Mouse (Mus musculus) right cerebral cortex, postnatal 36 days (tissue): ENCODE results near the gene Iqgap2.

Experiments
- DNase-seq, 2 experiments: peaks; one replicate each; pipeline ENCODE4 v3.0.0; 2022; ENCODE audit warnings: low spot score in 2 of 2, mixed read lengths in 1 of 2

Iqgap2 gene

DNA sequence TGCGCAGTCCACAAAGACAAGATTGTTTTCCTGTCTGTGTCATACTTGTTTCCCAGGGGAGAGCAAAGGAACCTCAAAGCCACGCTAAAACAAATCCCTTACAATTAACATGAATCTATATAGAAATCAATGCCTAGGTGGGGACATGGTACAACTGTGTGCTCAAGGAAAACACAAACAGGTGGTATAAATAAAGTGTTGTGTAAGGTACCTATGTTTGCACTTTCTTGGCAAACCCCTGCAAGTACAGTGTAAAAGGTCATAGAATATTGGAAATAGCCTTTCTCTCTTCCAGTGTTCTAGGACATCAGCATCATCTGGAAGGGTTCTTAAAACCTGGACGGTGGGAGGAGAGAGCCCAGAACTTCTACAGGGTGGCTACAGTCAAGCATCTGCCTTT is 7.3 kb downstream of the Iqgap2 start:
- no peak for DNase-seq

DNA sequence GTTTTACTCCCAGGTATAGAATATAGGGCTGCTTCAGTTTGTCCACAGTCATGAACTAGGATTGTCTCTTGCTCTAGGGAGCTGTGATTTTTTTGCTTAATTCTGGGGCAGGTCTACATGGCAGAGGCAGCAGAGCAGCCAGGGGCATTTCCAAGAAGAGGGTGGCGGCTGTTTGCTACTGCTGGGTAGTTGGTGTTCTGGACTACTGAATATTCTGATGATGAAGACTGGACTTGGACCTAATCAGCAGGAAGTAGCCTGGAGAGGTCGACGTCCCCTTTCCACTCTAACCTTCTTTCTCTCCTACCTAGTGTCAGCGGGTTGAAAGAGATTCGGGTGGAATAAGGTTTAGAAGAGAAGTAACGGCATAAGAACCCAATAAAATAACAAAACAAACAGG is 9.7 kb downstream of the Iqgap2 start:
- DNase-seq, result no peak

- no peak for DNase-seq
Measured at GRCm38 (mm10) chr13:95881427-95881826, 10.3 kb downstream of the Iqgap2 start.

- DNase-seq, result no peak
Measured at GRCm38 (mm10) chr13:95880633-95881032, 11.1 kb downstream of the Iqgap2 start.

- DNase-seq, result peak in 1 of 2 experiments; percentile 17
Measured at GRCm38 (mm10) chr13:95871993-95872392, 19.7 kb downstream of the Iqgap2 start.

- DNase-seq, result no peak
Measured at GRCm38 (mm10) chr13:95870626-95871025, 21.1 kb downstream of the Iqgap2 start.

GRCm38 (mm10) chr13:95868896-95869540 is 22.7 kb downstream of the Iqgap2 start:
- no peak for DNase-seq

GRCm38 (mm10) chr13:95862201-95862600 is 29.5 kb downstream of the Iqgap2 start:
- no peak for DNase-seq

- DNase-seq, result no peak
Measured at GRCm38 (mm10) chr13:95859271-95859670, 32.5 kb downstream of the Iqgap2 start.

DNA sequence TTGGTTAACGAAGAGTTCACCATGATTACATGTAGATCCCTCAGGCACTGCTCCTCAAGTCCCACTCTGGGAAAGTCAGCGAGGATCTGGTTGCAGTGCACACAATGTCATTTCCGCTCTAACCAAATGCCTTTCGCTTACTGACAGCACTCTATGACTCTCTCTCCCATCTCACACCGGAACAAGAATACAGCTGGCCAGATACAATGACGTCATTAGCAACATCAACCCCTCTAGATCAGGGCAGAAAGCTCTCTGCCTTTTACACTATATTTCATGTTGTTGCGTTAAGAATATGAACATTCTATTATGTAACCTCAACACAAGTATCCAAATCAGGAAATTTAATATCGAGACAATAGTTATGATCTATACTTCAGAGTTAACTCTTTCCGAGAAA is 32.9 kb downstream of the Iqgap2 start:
- no peak for DNase-seq

DNA sequence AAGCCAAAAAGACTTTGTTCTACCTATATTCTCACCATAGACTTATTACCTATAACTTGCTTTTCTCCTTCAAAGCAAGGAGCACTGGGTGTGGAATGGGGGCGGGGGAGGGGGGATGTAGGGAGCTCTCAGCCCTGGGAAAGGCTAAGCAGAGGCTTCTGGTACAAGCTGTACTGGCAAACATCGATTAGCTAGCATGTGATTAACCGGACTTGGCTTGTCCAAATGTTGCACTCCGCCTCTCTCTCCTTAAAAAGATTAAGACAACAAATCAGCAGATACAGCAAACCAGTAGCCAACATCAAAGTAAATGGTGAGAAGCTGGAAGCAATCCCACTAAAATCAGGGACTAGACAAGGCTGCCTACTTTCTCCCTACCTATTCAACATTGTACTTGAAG is 36.2 kb downstream of the Iqgap2 start:
- no peak for DNase-seq

DNA sequence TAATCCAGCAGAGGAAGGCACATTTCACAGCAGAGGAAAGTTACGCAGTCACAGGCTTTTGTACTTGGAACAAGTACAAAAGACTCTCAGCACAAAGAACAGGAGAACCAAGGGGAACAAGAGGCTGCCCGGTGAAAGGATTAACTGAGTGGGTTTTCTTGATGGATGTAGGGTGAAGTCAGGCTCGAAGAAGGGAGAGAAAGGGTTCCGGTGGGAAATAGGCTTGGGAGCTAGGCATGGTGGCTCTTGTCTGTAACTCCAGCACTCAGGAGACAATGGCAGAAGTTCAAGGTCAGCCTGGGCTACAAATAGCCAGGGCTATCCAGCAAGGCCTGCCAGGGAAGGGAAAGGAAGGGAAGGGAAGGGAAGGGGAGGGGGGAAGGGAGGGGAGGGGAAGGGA is 40.1 kb downstream of the Iqgap2 start:
- DNase-seq, result no peak

DNA sequence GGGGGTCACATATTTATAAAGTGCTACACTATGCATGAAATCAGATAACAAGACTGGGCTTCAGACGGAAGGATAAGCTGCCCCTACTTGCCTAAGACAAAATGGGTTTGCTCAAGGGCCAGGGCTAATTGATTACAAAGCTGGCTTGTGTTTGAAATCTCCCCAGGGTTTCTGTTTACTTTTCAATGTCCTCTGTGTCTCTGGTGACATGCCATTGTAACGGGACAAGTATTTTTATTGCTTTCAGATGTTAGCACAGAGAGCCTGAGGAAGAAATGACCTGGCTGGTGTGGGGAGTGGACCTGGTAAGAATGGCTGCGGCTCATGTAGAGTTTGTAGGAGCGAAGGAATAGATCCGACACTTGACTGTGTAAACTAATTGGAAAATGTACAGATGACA is 41.3 kb downstream of the Iqgap2 start:
- DNase-seq, result no peak

- peak; percentile 55 to 64 for DNase-seq
Measured at GRCm38 (mm10) chr13:95849501-95850007, 42.2 kb downstream of the Iqgap2 start.

- no peak for DNase-seq
Measured at GRCm38 (mm10) chr13:95846364-95846763, 45.4 kb downstream of the Iqgap2 start.

- no peak for DNase-seq
Measured at GRCm38 (mm10) chr13:95844950-95845349, 46.8 kb downstream of the Iqgap2 start.

DNA sequence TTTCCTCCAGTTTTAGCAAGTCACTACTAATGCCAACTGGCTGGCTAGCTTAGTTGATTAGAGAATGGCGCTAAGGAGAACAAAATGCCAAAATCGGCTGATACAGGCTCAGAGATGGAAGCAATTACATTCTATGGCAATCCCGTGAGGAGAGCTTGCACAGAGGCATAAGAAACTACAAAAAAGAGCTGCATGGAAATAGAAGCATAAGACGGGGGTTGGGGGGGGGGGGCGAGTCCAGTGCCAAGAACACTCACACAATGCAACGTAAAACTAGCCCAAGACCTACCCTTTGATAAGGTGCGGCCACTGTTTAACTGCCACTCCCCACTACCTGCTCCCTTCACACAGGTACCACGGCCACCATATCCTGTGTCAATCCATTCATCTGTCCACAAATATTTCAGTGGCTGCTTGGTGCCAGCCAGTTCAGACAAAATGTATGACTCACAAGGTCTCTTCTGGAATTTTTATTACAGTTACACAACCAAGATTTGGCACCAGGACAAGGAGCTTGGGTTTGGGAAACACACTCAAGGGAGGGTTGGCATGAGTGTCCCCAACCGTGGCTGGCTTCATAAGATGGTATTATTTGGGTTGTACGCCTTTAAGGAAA is 48.2 kb downstream of the Iqgap2 start:
- DNase-seq, result no peak

DNA sequence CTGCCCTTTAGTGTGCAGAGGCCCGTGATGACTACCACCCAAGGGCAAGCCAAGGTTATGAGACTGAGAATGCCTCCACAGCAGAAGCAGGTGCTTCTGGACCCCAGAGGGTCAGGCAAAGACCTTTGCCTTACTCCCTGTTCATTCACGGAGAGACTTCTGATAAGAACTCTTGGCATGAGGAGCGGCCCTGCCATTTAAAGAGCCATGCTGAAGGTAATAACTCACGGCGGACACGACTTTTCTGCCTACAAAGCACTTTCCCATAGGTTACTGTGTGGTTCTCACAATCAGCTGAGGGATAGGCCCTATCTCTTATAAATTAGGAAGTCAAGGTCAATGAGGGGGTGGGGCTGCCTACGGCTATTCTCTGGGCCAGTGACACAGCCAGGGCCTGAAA is 48.9 kb downstream of the Iqgap2 start:
- no peak for DNase-seq

DNA sequence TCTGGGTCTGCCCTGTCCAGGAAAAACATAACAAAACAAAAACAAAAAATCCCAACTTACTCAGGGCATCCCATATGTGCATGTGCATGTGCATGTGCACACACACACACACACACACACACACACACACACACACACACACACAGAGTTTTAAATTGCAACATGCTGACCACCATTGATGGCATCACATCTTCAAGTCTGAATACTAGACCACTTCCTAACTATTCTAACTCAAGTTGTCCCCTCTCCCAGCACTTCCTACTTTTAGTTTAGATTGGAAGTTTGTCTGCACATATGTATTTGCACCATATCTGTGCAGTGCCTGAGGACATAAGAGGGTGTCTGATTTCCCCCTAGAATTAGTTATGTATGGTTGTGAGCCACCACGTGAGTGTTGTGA is 49.8 kb downstream of the Iqgap2 start:
- no peak for DNase-seq

- no peak for DNase-seq
Measured at GRCm38 (mm10) chr13:95836944-95837343, 54.8 kb downstream of the Iqgap2 start.

DNA sequence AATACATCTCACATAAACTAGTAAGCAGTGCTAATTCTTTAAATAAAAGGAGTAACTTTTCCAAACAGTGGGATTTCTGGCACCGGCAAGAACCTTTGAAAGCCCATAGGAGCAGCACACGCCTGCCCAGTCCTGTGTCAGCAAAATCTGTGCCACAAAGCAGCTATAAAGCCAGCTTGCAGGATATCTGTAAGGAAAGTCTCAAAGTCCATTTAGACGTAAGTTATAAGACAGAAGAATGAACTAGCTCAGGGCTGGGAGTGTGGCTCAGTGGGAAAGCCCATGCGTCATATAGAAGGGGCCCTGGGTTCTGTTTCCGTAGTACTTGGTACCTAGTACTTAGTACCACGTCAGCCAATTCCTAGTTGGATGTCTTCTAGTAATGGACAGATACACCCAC is 58.2 kb downstream of the Iqgap2 start:
- DNase-seq, result no peak

- no peak for DNase-seq
Measured at GRCm38 (mm10) chr13:95832712-95833111, 59.0 kb downstream of the Iqgap2 start.

DNA sequence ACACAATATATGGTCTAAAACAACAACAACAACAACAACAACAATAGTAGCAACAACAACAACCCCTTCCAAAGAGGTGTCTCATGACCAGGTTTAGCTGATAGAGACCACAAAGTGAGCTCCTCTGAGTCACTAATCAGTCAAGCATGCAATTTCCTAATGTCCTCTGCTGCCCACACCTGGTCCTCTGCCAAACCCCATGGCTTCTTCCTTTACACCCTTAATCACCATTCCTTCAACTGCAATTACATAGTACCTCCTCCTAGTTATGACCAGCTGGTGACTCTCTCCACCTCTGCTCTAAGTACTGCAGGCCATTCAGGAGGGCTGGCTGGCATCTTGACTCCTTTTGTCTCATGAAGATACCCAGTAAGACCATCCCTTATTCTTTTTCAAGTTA is 60.0 kb downstream of the Iqgap2 start:
- no peak for DNase-seq
